Mouse (Mus musculus) thymus, adult 2 months (tissue): ENCODE data around the gene Cnih3. TPM values are rescaled to one million over a fixed set of nuclear protein-coding genes. Genes with fewer than 3 reads are reported as not detected.

ENCODE experiments used
- DNase-seq: peaks from one replicate; pipeline ENCODE4 v3.0.0; 2021
- H3K27ac ChIP-seq: fragments of 200-500 bp; 2 replicates; pipeline ENCODE4 v1.5.1; 2012; ENCODE audit warnings: low read length, control low read depth; ENCODE audit not compliant: control insufficient read depth, insufficient read depth
- H3K27me3 ChIP-seq: fragments of 200-500 bp; 2 replicates; pipeline ENCODE4 v1.6.1; 2012; ENCODE audit warnings: mild to moderate bottlenecking, low read length, moderate library complexity, mixed read lengths; ENCODE audit not compliant: control insufficient read depth, insufficient read depth
- H3K36me3 ChIP-seq: fragments of 200-500 bp; 2 replicates; pipeline ENCODE4 v1.6.1; 2012; ENCODE audit warnings: mild to moderate bottlenecking, low read length, moderate library complexity; ENCODE audit not compliant: control insufficient read depth, insufficient read depth
- H3K4me1 ChIP-seq: fragments of 200-500 bp; replicated peaks from 2 replicates; pipeline ENCODE4 v1.6.1; 2012; ENCODE audit warnings: low read length; ENCODE audit not compliant: control insufficient read depth, insufficient read depth
- H3K4me3 ChIP-seq: fragments of 200-500 bp; 2 replicates; pipeline ENCODE4 v1.5.1; 2012; ENCODE audit warnings: mild to moderate bottlenecking, low read length, control low read depth, moderate library complexity; ENCODE audit not compliant: control insufficient read depth, insufficient read depth
- CTCF ChIP-seq: fragments of 200-500 bp; IDR thresholded peaks from 2 replicates; pipeline ENCODE4 v1.5.1; 2012; ENCODE audit warnings: mild to moderate bottlenecking, control low read depth, low read length, moderate library complexity, borderline replicate concordance; ENCODE audit not compliant: control insufficient read depth, poor library complexity, insufficient read depth; ENCODE audit errors: extremely low read depth
- POLR2A ChIP-seq: fragments of 200-500 bp; IDR thresholded peaks from 2 replicates; pipeline ENCODE4 v1.6.1; 2012; ENCODE audit warnings: mild to moderate bottlenecking, low read length, control low read depth, moderate library complexity; ENCODE audit not compliant: control insufficient read depth, poor library complexity, insufficient read depth; ENCODE audit errors: extremely low read depth
- WGBS: fragments of 180-500 bp; shearing (Covaris S2); methylation state at CpG from one replicate; pipeline ENCODE4 v1.1.7; 2018; 5-methylcytosine and 5-hydroxymethylcytosine counted together
- polyA plus RNA-seq: library from polyadenylated mRNA; depleted of rRNA; stranded (reverse); fragments of >200 nt; gene quantifications from 2 replicates; pipeline ENCODE4 v1.2.3, GENCODE M21; 2012

The Cnih3 gene
- polyA plus RNA-seq, 1 experiment: not detected

DNA sequence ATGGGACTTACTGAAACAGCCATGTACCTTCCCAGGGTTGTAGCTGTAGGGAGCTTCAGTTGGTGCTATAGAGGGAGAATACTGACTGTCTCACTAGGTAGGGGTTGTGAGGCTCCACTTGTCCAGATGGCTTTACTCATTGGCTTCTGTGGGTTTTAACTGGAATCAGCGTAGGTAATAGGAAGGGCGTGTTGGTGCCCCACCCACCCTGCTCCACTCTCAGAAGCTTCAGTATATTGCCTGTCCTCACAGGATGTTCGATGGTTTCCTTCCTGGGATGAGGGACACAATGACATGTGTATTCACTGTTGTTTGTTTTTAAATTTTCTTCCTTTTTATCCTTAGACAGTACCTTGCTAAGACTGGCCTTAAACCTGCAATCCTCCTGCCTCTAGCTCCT lies 37.1 kb upstream of the Cnih3 start:
- Histone ChIP-seq H3K27me3 (no peaks in the 10 kb centered on the region), H3K27ac (no peak overlapping the region), H3K36me3 (no peaks in the 10 kb centered on the region), H3K4me1 (peaks cover 9% of the 10 kb centered on the region), H3K4me3 (no peak overlapping the region)
- WGBS: 79% methylated on average over 3 of the region's 3 CpGs
- TF ChIP-seq CTCF (no peak), POLR2A (no peak)
- DNase-seq: no peak

DNA sequence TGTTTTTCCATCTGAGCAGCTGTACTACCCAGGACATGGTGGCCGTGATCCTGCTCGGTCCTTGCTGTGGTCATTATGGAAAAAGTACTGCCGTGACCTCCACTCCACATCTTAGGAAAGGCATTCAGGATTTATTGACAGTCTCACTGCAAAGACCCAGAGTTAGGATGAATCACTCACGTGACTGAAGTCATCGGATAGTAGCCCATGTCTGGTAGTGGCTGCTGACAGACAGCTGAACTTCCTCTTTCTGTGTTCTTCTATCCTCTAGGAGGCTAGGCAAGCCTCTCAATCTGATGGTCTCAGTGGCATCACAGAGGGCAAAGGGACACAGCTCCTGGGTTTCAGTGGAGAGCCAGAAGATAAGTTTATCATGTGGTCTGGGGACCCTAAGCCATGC lies 35.9 kb upstream of the Cnih3 start:
- DNase-seq: no peak
- Histone ChIP-seq H3K27me3 (no peaks in the 10 kb centered on the region), H3K4me1 (peaks cover 9% of the 10 kb centered on the region), H3K27ac (no peak overlapping the region), H3K36me3 (no peaks in the 10 kb centered on the region), H3K4me3 (no peak overlapping the region)
- TF ChIP-seq POLR2A (no peak), CTCF (no peak)
- WGBS: 57% methylated on average over 5 of the region's 5 CpGs

DNA sequence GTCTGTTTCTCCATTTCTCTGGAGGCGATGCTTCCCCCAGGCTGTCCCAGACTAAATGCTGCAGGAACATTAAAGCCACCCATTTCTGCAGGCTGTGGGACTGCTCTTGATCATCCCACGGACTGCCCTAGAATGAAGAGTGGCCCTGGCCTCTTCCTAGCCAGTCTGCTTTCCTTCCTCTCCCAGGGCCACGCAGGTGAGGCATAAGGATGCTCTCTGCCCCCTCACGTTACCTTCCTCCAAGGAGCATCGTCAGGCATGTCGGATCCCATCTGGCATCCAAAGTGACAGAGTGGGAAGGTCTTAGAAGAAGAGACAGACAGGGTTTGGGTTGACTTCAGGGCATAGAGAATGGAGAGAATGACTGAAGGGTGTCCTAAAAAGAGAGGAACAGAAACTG lies 33.0 kb upstream of the Cnih3 start:
- 96% methylated on average over 6 of the region's 6 CpGs for WGBS
- Histone ChIP-seq H3K27ac (no peak overlapping the region), H3K27me3 (no peaks in the 10 kb centered on the region), H3K4me3 (no peak overlapping the region), H3K36me3 (no peaks in the 10 kb centered on the region), H3K4me1 (peaks cover 9% of the 10 kb centered on the region)
- DNase-seq: no peak
- no peak for TF ChIP-seq CTCF
- no peak for TF ChIP-seq POLR2A

- DNase-seq: no peak
- Histone ChIP-seq H3K27ac (no peak overlapping the region), H3K36me3 (no peaks in the 10 kb centered on the region), H3K4me3 (no peak overlapping the region), H3K4me1 (peaks cover 9% of the 10 kb centered on the region), H3K27me3 (no peaks in the 10 kb centered on the region)
- TF ChIP-seq POLR2A: no peak
- TF ChIP-seq CTCF: no peak
- 97% methylated on average over 5 of the region's 5 CpGs for WGBS
These were observed 31.3 kb upstream of the Cnih3 start for GRCm38 (mm10) chr1:181321149-181321548.

- H3K27me3 ChIP-seq: no peaks in the 10 kb centered on the region
- WGBS: 97% methylated on average over 3 of the region's 3 CpGs
- no peak overlapping the region for H3K4me3 ChIP-seq
- no peaks in the 10 kb centered on the region for H3K4me1 ChIP-seq
- TF ChIP-seq CTCF (no peak), POLR2A (no peak)
- no peak overlapping the region for H3K27ac ChIP-seq
- no peaks in the 10 kb centered on the region for H3K36me3 ChIP-seq
- DNase-seq: no peak
These were observed 29.3 kb upstream of the Cnih3 start for GRCm38 (mm10) chr1:181323134-181323533.

DNA sequence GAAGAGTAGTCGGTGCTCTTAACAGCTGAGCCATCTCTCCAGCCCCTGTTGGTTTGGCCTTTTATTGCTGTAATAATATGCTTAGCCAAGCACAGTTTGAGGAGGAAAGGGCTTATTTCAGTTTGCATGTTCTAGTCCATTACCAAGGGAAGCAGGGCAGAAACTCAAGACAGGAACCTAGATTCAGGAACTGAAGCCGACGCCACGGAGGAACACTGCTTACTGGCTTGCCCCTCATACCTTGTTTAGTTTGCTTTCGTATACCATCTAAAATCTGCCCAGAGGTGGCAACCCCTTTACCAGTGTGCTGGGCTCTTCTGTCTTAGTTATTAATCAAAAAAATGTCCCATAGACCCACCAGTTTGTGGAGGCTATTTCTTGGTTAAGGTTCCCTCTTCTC lies 25.3 kb upstream of the Cnih3 start:
- no peaks in the 10 kb centered on the region for H3K27me3 ChIP-seq
- 97% methylated on average over 5 of the region's 5 CpGs for WGBS
- H3K4me1 ChIP-seq: peaks cover 4% of the 10 kb centered on the region
- no peaks in the 10 kb centered on the region for H3K36me3 ChIP-seq
- H3K4me3 ChIP-seq: no peak overlapping the region
- DNase-seq: no peak
- H3K27ac ChIP-seq: no peak overlapping the region
- TF ChIP-seq CTCF (no peak), POLR2A (no peak)
